Mouse (Mus musculus) erythroblast, embryonic 14.5 days (primary cell): ENCODE data around the gene Zfand3. TPM values are rescaled to one million over a fixed set of nuclear protein-coding genes. Genes with fewer than 3 reads are reported as not detected.

ENCODE experiments used
- H3K27me3 ChIP-seq: 2 replicates; pipeline ENCODE4 v1.6.1; 2012; ENCODE audit warnings: inconsistent platforms; ENCODE audit not compliant: control insufficient read depth
- H3K36me3 ChIP-seq: 2 replicates; pipeline ENCODE4 v1.6.1; 2012; ENCODE audit warnings: mild to moderate bottlenecking, inconsistent platforms; ENCODE audit not compliant: control insufficient read depth
- H3K4me1 ChIP-seq: 2 replicates; pipeline ENCODE4 v1.6.1; 2012; ENCODE audit warnings: inconsistent platforms; ENCODE audit not compliant: control insufficient read depth
- H3K4me3 ChIP-seq: replicated peaks from 2 replicates; pipeline ENCODE3; 2012; ENCODE audit warnings: moderate library complexity, mild to moderate bottlenecking, inconsistent platforms
- H3K9me3 ChIP-seq: 2 replicates; pipeline ENCODE4 v1.6.1; 2012; ENCODE audit warnings: low read length, inconsistent platforms, mixed read lengths; ENCODE audit not compliant: control insufficient read depth
- GATA1 ChIP-seq: IDR thresholded peaks from 2 replicates; pipeline ENCODE4 v1.6.1; 2012; ENCODE audit warnings: low read length, inconsistent platforms, mixed read lengths
- TAL1 ChIP-seq: IDR thresholded peaks from 3 replicates; pipeline ENCODE4 v1.6.1; 2012; ENCODE audit warnings: low read length, inconsistent platforms, mixed read lengths
- polyA plus RNA-seq: library from polyadenylated mRNA; stranded (reverse); fragments of >175 nt; gene quantifications from 2 replicates; pipeline ENCODE4 v1.2.3, GENCODE M21; 2012

The Zfand3 gene
- polyA plus RNA-seq, 1 experiment, result 9.6 TPM

- Histone ChIP-seq H3K9me3 (no peaks in the 10 kb centered on the region), H3K4me3 (no peak overlapping the region), H3K36me3 (no peaks in the 10 kb centered on the region), H3K4me1 (no peaks in the 10 kb centered on the region; the same call in 1 of the 2 replicates), H3K27me3 (no peaks in the 10 kb centered on the region)
- no peak for TF ChIP-seq GATA1
- no peak for TF ChIP-seq TAL1
These were observed 24.7 kb upstream of the Zfand3 start for GRCm38 (mm10) chr17:29979841-29980240.

GRCm38 (mm10) chr17:29981568-29981967 is 23.0 kb upstream of the Zfand3 start:
- Histone ChIP-seq H3K4me3 (no peak overlapping the region), H3K4me1 (no peaks in the 10 kb centered on the region; the same call in 1 of the 2 replicates), H3K9me3 (no peaks in the 10 kb centered on the region), H3K36me3 (no peaks in the 10 kb centered on the region), H3K27me3 (no peaks in the 10 kb centered on the region)
- TF ChIP-seq TAL1 (no peak), GATA1 (no peak)

- no peak for TF ChIP-seq TAL1
- TF ChIP-seq GATA1, result no peak
- Histone ChIP-seq H3K4me3 (no peak overlapping the region), H3K4me1 (peaks cover under 1% of the 10 kb centered on the region), H3K27me3 (no peaks in the 10 kb centered on the region; the same call in 1 of the 2 replicates), H3K36me3 (no peaks in the 10 kb centered on the region), H3K9me3 (no peaks in the 10 kb centered on the region)
These were observed 21.3 kb upstream of the Zfand3 start for GRCm38 (mm10) chr17:29983190-29983589.

- TF ChIP-seq GATA1 (no peak), TAL1 (no peak)
- no peak overlapping the region for H3K4me3 ChIP-seq
- H3K36me3 ChIP-seq, result no peaks in the 10 kb centered on the region
- H3K4me1 ChIP-seq, result peaks cover 18% of the 10 kb centered on the region
- no peaks in the 10 kb centered on the region; the same call in 1 of the 2 replicates for H3K27me3 ChIP-seq
- no peaks in the 10 kb centered on the region for H3K9me3 ChIP-seq
These were observed 19.6 kb upstream of the Zfand3 start for GRCm38 (mm10) chr17:29984931-29985330.

- TF ChIP-seq TAL1, result no peak
- TF ChIP-seq GATA1, result no peak
- Histone ChIP-seq H3K4me3 (no peak overlapping the region), H3K27me3 (no peaks in the 10 kb centered on the region; the same call in 1 of the 2 replicates), H3K36me3 (no peaks in the 10 kb centered on the region), H3K9me3 (no peaks in the 10 kb centered on the region), H3K4me1 (peaks cover 18% of the 10 kb centered on the region)
These were observed 19.0 kb upstream of the Zfand3 start for GRCm38 (mm10) chr17:29985534-29985933.

GRCm38 (mm10) chr17:29988141-29988540 is 16.4 kb upstream of the Zfand3 start:
- no peaks in the 10 kb centered on the region for H3K9me3 ChIP-seq
- H3K27me3 ChIP-seq, result no peaks in the 10 kb centered on the region; the same call in 1 of the 2 replicates
- no peak for TF ChIP-seq GATA1
- no peak for TF ChIP-seq TAL1
- H3K4me1 ChIP-seq, result peaks cover 18% of the 10 kb centered on the region
- H3K36me3 ChIP-seq, result no peaks in the 10 kb centered on the region
- no peak overlapping the region for H3K4me3 ChIP-seq

- Histone ChIP-seq H3K4me3 (no peak overlapping the region), H3K36me3 (no peaks in the 10 kb centered on the region), H3K9me3 (no peaks in the 10 kb centered on the region), H3K27me3 (no peaks in the 10 kb centered on the region; the same call in 1 of the 2 replicates), H3K4me1 (peaks cover 18% of the 10 kb centered on the region)
- TF ChIP-seq TAL1, result no peak
- TF ChIP-seq GATA1, result no peak
These were observed 14.9 kb upstream of the Zfand3 start for GRCm38 (mm10) chr17:29989653-29990052.

GRCm38 (mm10) chr17:29990136-29990535 is 14.4 kb upstream of the Zfand3 start:
- H3K4me3 ChIP-seq, result no peak overlapping the region
- H3K4me1 ChIP-seq, result peaks cover 18% of the 10 kb centered on the region
- H3K27me3 ChIP-seq, result no peaks in the 10 kb centered on the region; the same call in 1 of the 2 replicates
- H3K36me3 ChIP-seq, result no peaks in the 10 kb centered on the region
- no peak for TF ChIP-seq TAL1
- no peak for TF ChIP-seq GATA1
- H3K9me3 ChIP-seq, result no peaks in the 10 kb centered on the region

GRCm38 (mm10) chr17:29990845-29991244 is 13.7 kb upstream of the Zfand3 start:
- Histone ChIP-seq H3K36me3 (no peaks in the 10 kb centered on the region), H3K27me3 (no peaks in the 10 kb centered on the region; the same call in 1 of the 2 replicates), H3K4me1 (peaks cover 18% of the 10 kb centered on the region), H3K9me3 (no peaks in the 10 kb centered on the region), H3K4me3 (no peak overlapping the region)
- TF ChIP-seq GATA1, result no peak
- no peak for TF ChIP-seq TAL1

GRCm38 (mm10) chr17:29993488-29993887 is 11.0 kb upstream of the Zfand3 start:
- TF ChIP-seq TAL1 (no peak), GATA1 (no peak)
- Histone ChIP-seq H3K9me3 (no peaks in the 10 kb centered on the region), H3K27me3 (no peaks in the 10 kb centered on the region), H3K4me3 (no peak overlapping the region), H3K36me3 (no peaks in the 10 kb centered on the region), H3K4me1 (peaks cover 14% of the 10 kb centered on the region)
